Mouse (Mus musculus): ENCODE measurements around the gene Gm20388.
A peak's percentile ranks its signal among the peaks of the same experiment; 100 is the strongest.
"Not testable (repeated sequence)": the region's sequence is repeated elsewhere in the genome, so short reads cannot be mapped to it uniquely, and the experiment has no call there.

The Gm20388 gene

DNA sequence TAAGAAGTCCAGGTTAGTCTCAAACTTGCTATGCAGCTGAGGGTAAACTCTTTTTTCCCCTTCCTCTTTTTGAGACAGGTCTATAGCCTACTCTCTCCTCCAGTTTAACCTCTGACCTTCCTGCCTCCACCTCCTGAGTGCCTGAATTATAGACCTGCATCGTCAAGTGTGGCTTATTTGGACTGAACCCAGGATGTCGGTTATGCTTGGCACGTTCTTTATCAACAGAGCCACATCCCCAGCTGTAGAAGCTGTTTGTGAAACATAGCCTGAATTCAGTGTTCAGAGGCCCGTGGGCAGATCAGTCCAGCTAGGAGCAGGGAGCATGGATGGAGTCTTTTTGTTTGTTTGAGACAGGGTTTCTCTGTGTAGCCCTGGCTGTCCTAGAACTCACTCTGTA is 3541.5 kb downstream of the Gm20388 start:
- DNase-seq (ENCODE audit: low spot score in 2 of 2) = no peak

DNA sequence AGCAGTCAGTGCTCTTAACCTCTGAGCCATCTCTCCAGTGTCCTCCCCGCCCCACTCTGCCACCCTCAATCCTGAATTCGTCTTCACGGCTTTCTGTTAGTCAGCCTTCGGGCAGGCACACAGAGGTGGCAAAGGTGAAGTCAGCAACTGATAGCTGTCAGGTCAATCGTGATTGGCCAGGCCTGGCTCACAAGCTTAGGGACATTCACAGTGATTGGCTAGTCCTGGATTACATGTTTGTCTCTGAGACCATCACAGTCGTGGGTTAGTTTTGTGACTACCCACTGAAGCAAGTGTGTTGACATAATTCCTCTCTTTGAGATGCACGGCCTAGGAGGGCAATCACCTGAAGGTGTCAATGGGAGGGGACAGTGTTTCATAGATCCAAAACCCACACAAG is 3542.7 kb downstream of the Gm20388 start:
- no peak for DNase-seq (ENCODE audit: low spot score in 2 of 2)

GRCm38 (mm10) chr8:123453951-123454350 is 3543.3 kb downstream of the Gm20388 start:
- no peak for DNase-seq (ENCODE audit: low spot score in 2 of 2)

DNA sequence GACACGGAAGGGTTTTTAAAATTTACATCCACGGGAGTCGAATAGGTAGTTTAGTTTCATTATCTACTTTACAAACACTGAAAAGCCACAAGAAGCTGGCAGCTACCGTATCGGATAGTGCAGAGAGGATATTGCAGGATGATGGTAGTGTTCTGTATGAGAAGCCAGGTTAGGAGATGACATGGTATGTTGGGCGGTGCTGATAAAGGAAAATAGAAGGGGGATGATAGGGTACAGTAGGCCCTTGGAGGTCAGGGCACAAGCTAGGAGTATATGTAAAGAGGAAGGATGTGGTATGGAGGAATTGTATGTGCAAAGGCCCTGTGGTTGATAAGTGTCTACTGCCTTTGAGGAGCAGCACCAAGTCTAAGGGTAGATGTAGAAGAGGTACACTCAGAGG is 3543.9 kb downstream of the Gm20388 start:
- no peak for DNase-seq (ENCODE audit: low spot score in 2 of 2)

GRCm38 (mm10) chr8:123463651-123464050 is 3553.0 kb downstream of the Gm20388 start:
- DNase-seq (ENCODE audit: low spot score in 2 of 2) = no peak

DNA sequence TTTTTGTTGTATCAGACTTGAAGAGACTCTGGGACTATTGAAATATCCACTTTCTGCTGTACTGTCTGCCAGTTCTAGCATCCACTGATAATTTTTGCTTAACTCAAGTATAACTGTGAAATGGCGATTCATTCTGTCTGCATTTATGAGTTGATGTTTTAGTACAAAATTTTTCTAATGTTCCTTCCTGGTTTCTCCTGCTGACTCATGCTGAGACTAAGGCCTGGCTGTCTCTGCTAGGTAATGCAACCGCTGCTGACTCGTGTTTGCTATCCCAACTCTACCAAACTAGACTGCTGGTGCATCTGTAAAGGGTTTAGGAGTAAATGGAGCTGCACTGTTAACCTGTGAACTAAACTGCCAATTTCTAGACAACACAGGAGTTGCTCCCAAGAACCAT is 3556.8 kb downstream of the Gm20388 start:
- no peak for DNase-seq (ENCODE audit: low spot score in 2 of 2)

GRCm38 (mm10) chr8:123472991-123473390 is 3562.3 kb downstream of the Gm20388 start:
- not testable (repeated sequence) for DNase-seq (ENCODE audit: low spot score in 2 of 2)

DNA sequence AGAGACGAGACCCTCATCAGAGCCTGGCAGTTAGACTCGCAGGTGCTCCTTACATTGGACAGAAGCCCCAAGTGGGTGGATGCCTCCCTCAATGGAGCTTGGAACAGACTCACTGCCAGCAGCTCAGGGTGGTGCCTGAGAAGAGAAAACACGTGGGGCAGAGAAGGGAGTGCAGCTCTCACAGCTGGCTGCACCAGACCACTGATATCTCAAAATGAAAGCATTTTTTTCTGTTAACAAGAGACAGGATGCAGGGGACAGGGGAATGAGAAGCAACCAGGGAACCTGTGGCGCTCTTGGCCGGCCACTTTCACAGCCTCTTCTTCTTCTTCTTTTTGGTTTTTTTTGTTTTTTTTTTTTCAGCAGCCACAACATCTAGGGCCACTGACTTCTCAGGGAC is 3563.9 kb downstream of the Gm20388 start:
- DNase-seq (ENCODE audit: low spot score in 2 of 2) = not testable (repeated sequence)

GRCm38 (mm10) chr8:123476911-123477736 is 3566.5 kb downstream of the Gm20388 start:
- DNase-seq (ENCODE audit: low spot score in 2 of 2) = no peak

- peak; percentile 89 to 91 for DNase-seq (ENCODE audit: low spot score in 2 of 2)
Measured at GRCm38 (mm10) chr8:123477737-123478258, 3567.2 kb downstream of the Gm20388 start, which contains the start of gene Afg3l1. Gene Afg3l1 (plus strand): TSS chr8:123477903.

- DNase-seq (ENCODE audit: low spot score in 2 of 2) = no peak
Measured at GRCm38 (mm10) chr8:123478456-123479218, 3568.0 kb downstream of the Gm20388 start.

GRCm38 (mm10) chr8:123482627-123483026 is 3572.0 kb downstream of the Gm20388 start:
- DNase-seq (ENCODE audit: low spot score in 2 of 2) = no peak

- no peak for DNase-seq (ENCODE audit: low spot score in 2 of 2)
Measured at GRCm38 (mm10) chr8:123491280-123492075, 3580.8 kb downstream of the Gm20388 start.

DNA sequence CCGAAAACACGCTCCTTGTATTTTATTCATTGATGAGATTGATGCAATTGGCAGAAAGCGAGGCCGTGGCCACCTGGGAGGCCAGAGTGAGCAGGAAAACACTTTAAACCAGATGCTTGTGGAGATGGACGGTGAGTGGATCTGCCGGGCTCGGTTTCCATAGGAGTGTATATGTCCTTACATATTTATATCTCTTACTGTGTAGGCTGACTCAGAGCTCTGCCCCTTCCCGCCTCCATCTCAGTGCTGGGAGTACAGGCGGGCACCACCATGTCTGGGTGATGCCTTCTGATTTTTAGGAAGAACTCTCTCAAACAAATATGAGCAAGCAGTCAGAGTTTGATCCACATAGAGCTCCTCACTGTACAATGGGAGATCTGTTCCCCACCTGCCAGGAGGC is 3582.3 kb downstream of the Gm20388 start:
- DNase-seq (ENCODE audit: low spot score in 2 of 2) = no peak

GRCm38 (mm10) chr8:123497699-123498098 is 3587.1 kb downstream of the Gm20388 start:
- DNase-seq (ENCODE audit: low spot score in 2 of 2) = no peak

DNA sequence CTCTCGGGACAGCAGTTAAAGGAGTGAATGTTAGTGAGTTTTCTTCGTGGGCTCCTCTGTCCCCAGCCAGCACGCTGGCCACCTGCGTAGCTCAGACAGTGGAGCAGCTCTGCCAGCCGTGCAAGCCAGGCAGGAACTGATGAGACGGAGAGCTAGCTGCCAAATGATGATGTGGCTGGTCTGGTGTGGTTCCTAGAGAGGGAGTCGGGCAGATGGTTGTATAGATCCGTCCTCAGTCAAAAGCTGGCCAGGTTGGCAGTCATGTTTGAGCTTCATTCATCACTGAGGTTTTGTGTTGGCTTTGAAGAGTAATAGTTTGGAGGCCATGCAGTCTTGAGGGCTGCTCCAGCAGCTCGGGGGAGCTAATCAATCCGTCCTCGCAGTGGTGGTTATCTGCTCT is 3588.3 kb downstream of the Gm20388 start:
- peak in 1 of 2 experiments; percentile 46 for DNase-seq (ENCODE audit: low spot score in 2 of 2)

DNA sequence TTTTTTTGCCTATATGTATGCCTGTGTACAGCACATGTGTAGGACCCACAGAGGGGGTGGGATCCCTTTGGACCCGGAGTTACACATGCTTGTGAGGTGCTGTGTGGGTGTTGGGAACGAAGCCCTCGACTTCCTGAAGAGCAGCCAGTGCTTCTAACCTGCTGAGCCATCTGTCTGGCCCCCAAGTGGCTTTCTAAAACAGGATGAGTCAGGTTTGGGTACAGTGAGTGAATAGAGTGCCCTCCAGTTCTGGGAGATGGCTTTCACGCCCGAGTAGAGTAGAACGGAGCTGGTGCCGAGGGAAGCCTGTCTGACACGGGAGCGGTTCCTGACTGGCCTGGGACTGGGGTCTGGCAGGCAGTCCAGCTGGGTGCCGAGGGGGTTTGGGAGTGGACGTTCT is 3588.9 kb downstream of the Gm20388 start:
- no peak for DNase-seq (ENCODE audit: low spot score in 2 of 2)

GRCm38 (mm10) chr8:123502192-123502591 is 3591.6 kb downstream of the Gm20388 start:
- no peak for DNase-seq (ENCODE audit: low spot score in 2 of 2)

GRCm38 (mm10) chr8:123503801-123504467 is 3593.3 kb downstream of the Gm20388 start:
- DNase-seq (ENCODE audit: low spot score in 2 of 2) = no peak

DNA sequence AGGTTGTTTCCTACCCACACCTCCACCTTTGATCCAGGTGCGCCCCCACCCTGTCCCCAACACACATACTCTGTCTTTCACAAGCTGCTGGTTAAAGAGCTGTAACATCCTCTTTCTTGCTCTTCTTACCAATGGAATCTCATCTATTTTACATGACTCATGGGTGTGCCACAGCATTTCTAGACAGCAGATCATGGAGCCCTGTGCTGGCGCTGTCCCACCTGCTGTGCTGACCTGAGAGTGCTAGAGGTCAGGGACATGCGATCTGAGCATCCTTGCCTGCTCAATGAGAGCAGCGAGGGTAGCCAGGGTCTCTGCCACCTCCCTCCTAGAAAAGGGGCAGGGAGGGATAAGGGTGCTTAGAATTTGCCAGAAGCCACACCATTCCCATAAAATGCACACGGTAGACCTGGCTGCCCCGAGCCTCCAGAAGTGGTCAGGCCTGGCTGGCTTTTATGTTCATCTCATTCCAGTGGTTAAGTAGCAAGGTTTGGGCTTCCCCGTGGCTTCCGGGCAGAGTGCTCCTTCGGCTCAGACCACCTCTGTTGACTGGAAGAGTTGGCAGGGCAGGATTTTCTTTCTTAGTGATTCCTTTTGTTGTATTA is 3594.1 kb downstream of the Gm20388 start:
- no peak for DNase-seq (ENCODE audit: low spot score in 2 of 2)

DNA sequence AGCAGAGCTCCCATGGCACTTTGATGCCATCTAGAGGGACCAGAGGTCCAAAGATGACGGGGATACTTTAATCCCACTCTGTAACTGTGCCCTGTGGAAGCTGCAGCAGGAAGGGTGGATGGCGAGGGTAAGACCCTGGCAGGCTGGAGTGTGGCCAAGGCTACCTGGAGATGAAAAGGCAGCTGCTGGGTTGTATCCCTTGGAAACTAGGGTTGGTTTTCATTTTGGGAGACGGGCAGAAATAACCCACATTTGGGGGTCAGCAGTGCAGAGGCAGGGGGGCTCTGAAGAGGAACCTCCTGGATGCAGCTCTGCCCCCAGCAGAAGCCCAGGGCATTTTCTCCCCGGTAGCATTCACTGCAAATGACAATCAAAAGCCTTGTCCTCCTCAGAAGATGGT is 3594.6 kb downstream of the Gm20388 start:
- DNase-seq (ENCODE audit: low spot score in 2 of 2) = no peak

All from right cerebral cortex, postnatal 36 days (tissue).